Mouse (Mus musculus) thymus, postnatal 10 days (tissue): Measurements from ENCODE around the gene Stox2.
A peak's percentile ranks its signal among the peaks of the same experiment; 100 is the strongest.
"Not testable (repeated sequence)": the region's sequence is repeated elsewhere in the genome, so short reads cannot be mapped to it uniquely, and the experiment has no call there.

Experiments used
- DNase-seq, 2 experiments: peaks; one replicate each; pipeline ENCODE4 v3.0.0; 2021; ENCODE audit warnings: low spot score in 2 of 2

Gene Stox2

GRCm38 (mm10) chr8:47446312-47447046, at the start of gene Stox2:
Gene Stox2, minus strand, starts transcription at chr8:47446362.
- DNase-seq, result no peak

DNA sequence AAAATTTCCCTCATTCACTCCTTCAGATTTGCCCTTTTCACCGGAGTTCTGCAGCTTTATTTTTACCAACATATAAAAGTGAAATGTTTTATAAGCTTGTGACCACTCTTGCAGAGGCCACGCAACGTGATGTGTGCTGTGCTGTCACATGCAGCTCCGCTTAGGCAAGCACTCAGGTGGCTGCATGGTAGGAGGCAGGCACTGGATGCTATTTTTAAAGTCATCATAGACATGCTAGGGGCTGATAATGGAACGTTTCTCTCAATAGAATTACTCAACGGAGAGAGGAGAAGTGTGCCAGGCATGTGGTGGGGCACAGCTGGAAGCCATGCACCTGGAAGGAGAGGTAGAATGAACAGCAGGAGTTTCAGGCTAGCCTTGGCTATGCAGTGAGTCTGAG, 49.3 kb upstream of the Stox2 start:
- no peak for DNase-seq

GRCm38 (mm10) chr8:47494602-47495153, 48.5 kb upstream of the Stox2 start:
- no peak for DNase-seq

GRCm38 (mm10) chr8:47493106-47493505, 46.9 kb upstream of the Stox2 start:
- DNase-seq, result no peak

DNA sequence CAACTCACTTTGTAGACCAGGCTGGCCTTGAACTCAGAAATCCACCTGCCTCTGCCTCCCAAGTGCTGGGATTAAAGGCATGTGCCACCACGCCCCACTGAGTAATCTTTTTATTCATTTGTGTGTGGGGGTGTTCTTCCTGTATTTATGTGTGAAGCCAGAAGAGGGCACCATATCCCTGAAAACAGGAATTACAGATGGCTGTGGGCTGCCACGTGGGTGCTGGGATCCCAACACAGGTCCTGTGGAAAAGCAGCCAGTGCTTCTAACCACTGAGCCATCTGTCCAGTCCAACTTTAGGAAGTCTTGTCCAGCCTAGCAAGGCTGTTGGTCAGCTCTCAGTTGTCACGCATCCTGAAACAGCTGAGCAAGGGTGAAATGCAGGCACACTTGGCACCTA, 41.1 kb upstream of the Stox2 start:
- no peak for DNase-seq

- no peak for DNase-seq
Observed at GRCm38 (mm10) chr8:47482354-47483071, 36.4 kb upstream of the Stox2 start.

DNA sequence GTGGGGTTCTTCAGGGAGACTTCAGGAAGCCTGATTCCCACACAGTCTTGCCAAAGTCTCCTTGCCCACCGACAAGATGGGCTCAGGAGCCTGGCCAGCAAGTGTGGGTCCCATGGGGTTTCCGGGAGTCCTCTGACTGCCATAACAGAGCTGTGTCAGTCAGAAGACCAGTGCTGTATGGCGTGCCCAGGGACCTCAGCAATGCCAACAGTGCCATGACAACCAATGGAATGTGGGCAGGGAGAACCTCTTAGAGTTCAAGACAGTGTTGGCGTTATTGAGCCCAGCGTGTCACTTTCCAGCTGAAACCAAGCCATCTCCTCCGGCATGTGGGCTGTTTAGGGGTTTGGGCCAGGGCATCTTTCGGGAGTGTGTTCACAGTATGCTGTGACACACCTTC, 33.9 kb upstream of the Stox2 start:
- no peak for DNase-seq

- no peak for DNase-seq
Observed at GRCm38 (mm10) chr8:47461650-47462049, 15.5 kb upstream of the Stox2 start.

- DNase-seq, result no peak
Observed at GRCm38 (mm10) chr8:47459216-47459749, 13.1 kb upstream of the Stox2 start.

DNA sequence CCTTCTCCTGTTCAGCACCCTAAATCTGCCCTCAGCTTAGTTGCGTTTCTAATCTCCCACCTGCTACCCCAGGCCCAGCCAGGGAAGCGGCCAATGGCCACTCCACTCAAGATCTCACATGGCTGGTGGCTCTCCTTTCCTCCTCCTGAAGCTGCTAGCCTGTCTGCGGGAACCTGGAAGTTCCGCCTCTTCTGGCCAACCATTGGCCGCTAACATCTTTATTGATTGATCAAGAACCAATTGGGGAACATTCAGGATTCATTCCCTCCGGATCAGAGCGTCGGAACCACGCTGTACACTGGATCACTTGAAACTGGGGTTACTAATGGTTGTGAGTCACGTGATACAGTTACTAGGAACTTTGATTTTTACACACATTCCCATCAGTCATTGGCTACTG, 12.4 kb upstream of the Stox2 start:
- DNase-seq, result no peak

DNA sequence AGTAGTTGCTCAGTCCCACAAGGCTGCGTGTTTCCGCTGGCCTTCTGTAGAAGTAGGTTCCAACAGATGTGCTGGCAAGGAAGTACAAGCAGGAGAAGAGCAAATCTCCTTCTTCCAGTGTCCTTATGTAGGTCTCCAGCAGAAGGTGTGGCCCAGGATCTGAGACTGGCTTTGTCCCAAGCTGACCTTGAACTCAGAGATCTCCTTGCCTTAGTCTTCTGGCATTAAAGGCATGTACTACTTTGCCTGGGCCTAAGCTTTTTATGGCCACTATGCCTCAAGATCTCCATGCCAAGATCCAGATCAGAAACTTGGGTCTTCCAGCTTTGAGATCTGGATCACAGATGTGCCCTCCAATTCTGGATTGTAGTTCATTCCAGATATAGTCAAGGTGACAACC, 3.0 kb upstream of the Stox2 start:
- not testable (repeated sequence) for DNase-seq

GRCm38 (mm10) chr8:47439271-47439670, 6.9 kb downstream of the Stox2 start:
- DNase-seq, result no peak

- DNase-seq, result no peak
Observed at GRCm38 (mm10) chr8:47437976-47438375, 8.2 kb downstream of the Stox2 start.

DNA sequence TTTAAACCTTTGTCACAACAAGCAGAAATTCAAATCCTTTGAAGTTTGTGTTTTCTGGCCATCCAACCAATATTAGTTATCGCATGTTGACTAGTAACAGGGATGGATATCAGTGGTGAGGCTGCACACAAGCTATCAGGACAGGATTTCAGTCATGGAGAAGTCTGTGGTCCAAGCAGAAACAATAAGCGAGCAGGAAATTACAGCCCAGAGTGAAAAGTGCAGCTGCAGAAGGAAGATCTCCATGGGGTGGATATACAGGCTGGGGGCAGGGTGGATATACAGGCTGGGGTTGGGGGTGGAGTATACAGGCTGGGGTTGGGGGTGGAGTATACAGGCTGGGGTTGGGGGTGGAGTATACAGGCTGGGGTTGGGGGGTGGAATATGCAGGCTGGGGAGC, 10.3 kb downstream of the Stox2 start:
- DNase-seq, result no peak

- DNase-seq, result no peak
Observed at GRCm38 (mm10) chr8:47435412-47435811, 10.8 kb downstream of the Stox2 start.

DNA sequence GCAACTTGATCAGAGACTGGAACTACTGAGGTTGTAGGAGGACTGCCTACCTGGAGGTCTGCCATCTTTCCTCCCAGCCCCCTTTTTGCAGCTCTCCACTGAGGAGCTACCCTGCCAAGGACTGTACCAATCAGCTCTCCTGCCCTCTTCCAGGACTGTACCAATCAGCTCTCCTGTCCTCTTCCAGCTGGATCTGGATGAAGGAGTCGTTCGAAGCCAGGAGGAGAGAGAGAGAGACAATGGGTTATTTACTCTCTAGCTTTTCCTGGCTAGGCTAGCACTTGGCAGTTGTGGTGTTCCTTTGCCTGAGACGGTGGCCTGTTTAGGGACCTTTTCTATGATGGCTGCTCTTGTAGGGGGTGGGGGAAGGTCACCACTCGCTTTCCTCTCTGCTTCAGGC, 14.9 kb downstream of the Stox2 start:
- DNase-seq, result no peak

DNA sequence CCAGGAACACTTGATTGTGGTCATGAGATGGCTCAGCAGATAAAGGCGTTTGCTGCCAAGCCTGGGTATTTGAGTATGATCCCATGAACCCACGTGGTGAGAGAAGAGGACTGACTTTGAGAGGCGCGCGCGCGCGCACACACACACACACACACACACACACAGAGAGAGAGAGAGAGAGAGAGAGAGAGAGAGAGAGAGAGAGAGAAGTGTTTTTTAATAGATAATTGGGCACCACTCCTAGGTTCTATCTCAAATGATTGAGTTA, 32.0 kb downstream of the Stox2 start:
- DNase-seq, result not testable (repeated sequence)

GRCm38 (mm10) chr8:47413524-47414257, 32.5 kb downstream of the Stox2 start:
- DNase-seq, result peak; percentile 9 to 29

DNA sequence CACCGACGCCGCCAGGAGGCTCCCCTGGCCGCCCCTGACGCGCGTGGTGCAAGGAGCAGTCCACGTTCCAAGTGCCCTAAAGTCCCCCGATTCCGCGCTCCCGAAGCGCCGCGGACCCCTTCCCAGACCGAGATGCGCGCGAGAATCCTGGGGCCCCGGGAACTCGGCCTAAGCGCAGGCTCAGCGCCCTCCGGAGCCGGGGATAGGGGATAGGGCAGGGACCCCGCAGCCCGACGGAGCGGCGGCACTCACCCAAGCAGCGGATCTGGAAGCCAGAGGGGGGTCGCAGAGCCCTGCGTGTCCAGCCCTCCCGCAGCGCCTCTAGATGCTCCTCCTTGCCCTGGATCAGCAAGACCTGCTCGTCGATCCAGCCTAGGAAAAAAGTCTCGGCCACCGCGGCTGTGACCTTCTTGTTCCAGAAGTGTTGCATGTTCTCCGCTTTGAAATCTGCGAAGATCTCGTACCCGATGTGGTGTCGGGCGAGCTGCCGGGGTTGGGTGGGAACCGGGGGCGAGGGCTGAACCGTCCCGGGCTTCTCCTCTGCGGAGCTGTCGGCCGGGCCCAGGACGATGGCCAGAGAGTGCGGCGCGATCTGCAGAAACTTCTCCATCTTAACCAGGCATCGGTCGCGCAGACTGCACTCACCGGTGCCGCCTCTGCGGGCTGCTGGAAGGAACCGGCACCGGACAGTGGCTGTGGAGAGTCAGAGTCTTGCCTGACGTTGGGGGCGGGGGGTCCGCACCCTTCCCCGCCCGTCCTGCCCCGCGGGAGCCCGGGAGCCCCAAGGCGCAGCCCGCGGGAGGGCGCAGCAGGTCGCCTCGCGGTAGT, 33.3 kb downstream of the Stox2 start:
- DNase-seq, result peak in 1 of 2 experiments; percentile 3

GRCm38 (mm10) chr8:47411994-47412695, 34.0 kb downstream of the Stox2 start:
- DNase-seq, result no peak

DNA sequence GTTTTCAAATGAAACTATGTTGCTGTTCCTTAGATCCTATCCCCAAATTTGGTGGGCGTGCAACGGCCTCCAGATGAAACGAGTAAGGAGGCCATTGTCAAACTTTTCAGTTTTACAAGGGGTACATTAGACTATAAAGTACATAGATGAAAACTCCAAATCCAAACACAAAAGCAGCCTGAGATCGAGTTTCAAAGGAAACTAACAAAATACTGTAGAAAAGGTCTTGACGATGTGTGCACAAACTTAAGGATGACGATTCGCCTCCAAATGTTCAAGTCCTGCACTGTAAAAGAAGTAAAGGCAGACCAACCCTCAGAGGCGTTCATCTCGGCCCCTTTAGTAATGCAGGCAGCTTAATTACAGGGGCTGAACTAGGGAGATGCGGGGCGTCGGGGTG, 34.8 kb downstream of the Stox2 start:
- no peak for DNase-seq
